Mouse (Mus musculus): ENCODE measurements at regions not wholly inside any gene's neighbourhood (a gene's known extent, or its start where the extent isn't known, plus 50 kb on each side); places are given as distances from the start of the nearest gene placed in this dataset.

DNA sequence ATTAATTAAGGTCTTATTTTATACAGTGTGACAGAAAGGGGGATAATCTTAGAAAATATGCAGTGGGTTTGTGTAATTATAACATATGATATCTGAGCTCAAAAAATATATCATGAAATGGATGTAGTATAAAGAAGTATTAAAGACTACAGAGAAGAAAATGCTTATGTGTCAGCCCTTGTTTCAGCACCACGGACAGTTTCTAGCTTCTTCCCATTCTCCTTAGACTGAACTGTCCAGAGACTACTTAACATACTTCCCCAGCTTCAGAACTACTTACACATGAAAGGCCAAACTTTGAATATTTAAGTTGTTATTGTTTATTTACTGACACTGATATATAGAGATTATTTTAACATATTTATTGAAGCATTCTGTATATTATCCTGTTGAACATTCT lies 578.4 kb downstream of the Nsun3 start:
- peak; percentile 5 for DNase-seq (ENCODE audit: low read depth, low spot score)

- DNase-seq (ENCODE audit: low read depth, low spot score) = no peak
Observed at GRCm38 (mm10) chr16:62182988-62183387, 603.6 kb downstream of the Nsun3 start.
